In the genomic region with DNA sequence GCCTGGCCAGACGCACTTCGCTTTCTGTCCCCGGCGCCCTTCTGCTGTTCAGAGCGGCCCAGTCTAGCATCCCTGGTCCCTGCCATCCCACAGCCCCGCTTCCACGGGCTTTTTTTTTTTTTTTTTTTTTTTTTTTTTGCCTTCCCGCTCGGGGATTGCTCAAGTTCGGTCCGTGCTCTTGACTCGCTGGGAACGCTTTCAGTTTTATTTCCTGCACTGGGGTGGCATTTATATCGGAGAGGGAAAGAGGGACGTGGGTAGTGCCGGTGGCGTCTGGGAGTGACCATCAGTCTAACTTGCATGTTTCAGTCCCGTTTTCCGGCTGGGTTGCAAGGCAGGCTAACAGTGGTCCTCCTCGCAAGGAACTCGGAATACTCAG, we compare ENCODE assay signal across 8 mouse cellular contexts. TPM values are rescaled to one million over a fixed set of nuclear protein-coding genes. Genes with fewer than 3 reads are reported as not detected.
A peak's percentile ranks its signal among the peaks of the same experiment; 100 is the strongest.
DNase-seq lines count a peak whose midpoint lies in the region; ATAC-seq and TF ChIP-seq lines count a peak whose summit lies in the region.

No protein-coding gene starts in this region.

- WGBS in forebrain, embryonic 14.5 days: 2% methylated on average over 21 of the region's 21 CpGs
- WGBS in limb, embryonic 15.5 days: under 1% methylated on average over 21 of the region's 21 CpGs
- under 1% methylated on average over 21 of the region's 21 CpGs for WGBS in midbrain, postnatal 0 days

- peak in 1 of 2 experiments; percentile 23 for DNase-seq in layer of hippocampus, adult 2 months (ENCODE audit: low spot score in 2 of 2)
- no peak for DNase-seq in layer of hippocampus, adult 8-10 months (ENCODE audit: low spot score in 2 of 2)
- peak; percentile 25 for DNase-seq in forebrain, embryonic 14.5 days (ENCODE audit: low spot score)
- peak; percentile 28 for DNase-seq in midbrain, postnatal 0 days (ENCODE audit: low spot score)
- no peak for DNase-seq in cerebellum, postnatal 36 days
- DNase-seq in right cerebral cortex, postnatal 4 days: no peak

- ATAC-seq in forebrain, embryonic 14.5 days: no peak
- ATAC-seq in limb, embryonic 15.5 days (ENCODE audit: insufficient number of reproducible peaks, low FRiP score, low TSS enrichment, low read depth): no peak
- ATAC-seq in midbrain, postnatal 0 days (ENCODE audit: low FRiP score): no peak

- H3K9me3 ChIP-seq in forebrain, embryonic 14.5 days (replicated peaks; ENCODE audit: control insufficient read depth, low read length): no peaks in the 10 kb centered on the region
- H3K9me3 ChIP-seq in limb, embryonic 15.5 days: no peaks in the 10 kb centered on the region
- H3K9me3 ChIP-seq in midbrain, postnatal 0 days (ENCODE audit: low read length): no peaks in the 10 kb centered on the region

- peak overlapping the region; percentile 85 for H3K4me3 ChIP-seq in layer of hippocampus, adult 2 months
- peak overlapping the region; percentile 79 for H3K4me3 ChIP-seq in brown adipose tissue, adult 24 weeks (ENCODE audit: insufficient read depth, low read depth, low read length)
- H3K4me3 ChIP-seq in forebrain, embryonic 14.5 days (ENCODE audit: low read depth, low read length): peak overlapping the region; percentile 82
- H3K4me3 ChIP-seq in limb, embryonic 15.5 days: peak overlapping the region; percentile 60
- H3K4me3 ChIP-seq in midbrain, postnatal 0 days (ENCODE audit: low read depth, low read length): peak overlapping the region; percentile 72

- no peaks in the 10 kb centered on the region for H3K36me3 ChIP-seq in forebrain, embryonic 14.5 days (ENCODE audit: control insufficient read depth, insufficient read depth, low read length)
- no peaks in the 10 kb centered on the region for H3K36me3 ChIP-seq in limb, embryonic 15.5 days
- H3K36me3 ChIP-seq in midbrain, postnatal 0 days (ENCODE audit: insufficient read depth, low read length): no peaks in the 10 kb centered on the region

- no peaks in the 10 kb centered on the region for H3K27me3 ChIP-seq in forebrain, embryonic 14.5 days (replicated peaks; ENCODE audit: control insufficient read depth, insufficient read depth, low read length)
- H3K27me3 ChIP-seq in limb, embryonic 15.5 days: no peaks in the 10 kb centered on the region
- no peaks in the 10 kb centered on the region for H3K27me3 ChIP-seq in midbrain, postnatal 0 days (ENCODE audit: insufficient read depth, low read length)

- peak overlapping the region; percentile 90 for H3K9ac ChIP-seq in forebrain, embryonic 14.5 days (ENCODE audit: low read length)
- peak overlapping the region; percentile 59 for H3K9ac ChIP-seq in limb, embryonic 15.5 days
- peak overlapping the region; percentile 84 for H3K9ac ChIP-seq in midbrain, postnatal 0 days (replicated peaks; ENCODE audit: low read length, poor library complexity, severe bottlenecking)

- peaks cover 6% of the 10 kb centered on the region; the same call in 1 of the 2 replicates for H3K4me1 ChIP-seq in brown adipose tissue, adult 24 weeks (ENCODE audit: control insufficient read depth, insufficient read depth, insufficient read length, low read length)
- H3K4me1 ChIP-seq in forebrain, embryonic 14.5 days (ENCODE audit: control insufficient read depth, insufficient read depth, low read length): peaks cover 13% of the 10 kb centered on the region; the same call in 1 of the 2 replicates
- H3K4me1 ChIP-seq in limb, embryonic 15.5 days: peaks cover 16% of the 10 kb centered on the region; the same call in 1 of the 2 replicates
- peaks cover 9% of the 10 kb centered on the region; the same call in 1 of the 2 replicates for H3K4me1 ChIP-seq in midbrain, postnatal 0 days (ENCODE audit: insufficient read depth, low read length)

- TF ChIP-seq CTCF in layer of hippocampus, adult 2 months (conservative IDR thresholded peaks at IDR 0.05): no peak
- TF ChIP-seq CTCF in midbrain, postnatal 0 days (IDR thresholded peaks at IDR 0.05): no peak

- peak overlapping the region; percentile 85 for H3K4me2 ChIP-seq in forebrain, embryonic 14.5 days (ENCODE audit: low read length)
- H3K4me2 ChIP-seq in limb, embryonic 15.5 days: peak overlapping the region; percentile 75
- H3K4me2 ChIP-seq in midbrain, postnatal 0 days (ENCODE audit: low read depth, low read length, poor library complexity, severe bottlenecking): peak overlapping the region; percentile 77

- H3K27ac ChIP-seq in layer of hippocampus, adult 2 months: peak overlapping the region; percentile 99
- peak overlapping the region; percentile 89 for H3K27ac ChIP-seq in brown adipose tissue, adult 24 weeks (replicated peaks; ENCODE audit: low read depth, low read length)
- H3K27ac ChIP-seq in forebrain, embryonic 14.5 days (ENCODE audit: low read depth, low read length): peak overlapping the region; percentile 88
- peak overlapping the region; percentile 87 for H3K27ac ChIP-seq in limb, embryonic 15.5 days
- H3K27ac ChIP-seq in midbrain, postnatal 0 days (ENCODE audit: low read depth, low read length): peak overlapping the region; percentile 84

RNA-seq across cellular contexts. Expression of a gene that starts 0.7 kb away (rescaled TPM):
- 10 to 100 TPM; 70.9 to 71.2 TPM for total RNA-seq in layer of hippocampus, adult 2 months (2021)
- total RNA-seq in layer of hippocampus, adult 8-10 months (2022): 10 to 100 TPM; 70.0 to 88.7 (median 73.3) TPM
- 46.0 and 53.0 TPM in 2 replicates for polyA plus RNA-seq in brown adipose tissue, adult 24 weeks (2012; ENCODE audit: insufficient read depth, insufficient read length, missing spikeins)
- 76.7 and 88.1 TPM in 2 replicates for polyA plus RNA-seq in forebrain, embryonic 14.5 days (2014; fragmentation: Nextera tagmentation; extraction: Ambion mirVana)
- 68.6 and 71.4 TPM in 2 replicates for polyA plus RNA-seq in limb, embryonic 15.5 days (2015; fragmentation: Nextera tagmentation; extraction: Ambion mirVana)
- total RNA-seq in midbrain, postnatal 0 days (2014; rRNA removed): 64.1 and 83.1 TPM in 2 replicates
- 53.6 and 64.5 TPM in 2 replicates for polyA plus RNA-seq in midbrain, postnatal 0 days (2015; fragmentation: Nextera tagmentation; extraction: Ambion mirVana)

Comparison
In these comparisons a context has a peak if more than half of its experiments do, and no peak if none do; other contexts are left out.
1. DNase-seq: peak in forebrain, embryonic 14.5 days (single experiment) and midbrain, postnatal 0 days (single experiment); none in layer of hippocampus, adult 8-10 months (0 of 2), cerebellum, postnatal 36 days (0 of 2) and right cerebral cortex, postnatal 4 days (single experiment).
2. Peak in every context shown above with its lines, with median percentiles within 50 percentile points of each other: H3K27ac ChIP-seq, H3K4me3 ChIP-seq, H3K4me2 ChIP-seq and H3K9ac ChIP-seq.